ENCODE assay signal across 9 mouse cellular contexts in the genomic region with DNA sequence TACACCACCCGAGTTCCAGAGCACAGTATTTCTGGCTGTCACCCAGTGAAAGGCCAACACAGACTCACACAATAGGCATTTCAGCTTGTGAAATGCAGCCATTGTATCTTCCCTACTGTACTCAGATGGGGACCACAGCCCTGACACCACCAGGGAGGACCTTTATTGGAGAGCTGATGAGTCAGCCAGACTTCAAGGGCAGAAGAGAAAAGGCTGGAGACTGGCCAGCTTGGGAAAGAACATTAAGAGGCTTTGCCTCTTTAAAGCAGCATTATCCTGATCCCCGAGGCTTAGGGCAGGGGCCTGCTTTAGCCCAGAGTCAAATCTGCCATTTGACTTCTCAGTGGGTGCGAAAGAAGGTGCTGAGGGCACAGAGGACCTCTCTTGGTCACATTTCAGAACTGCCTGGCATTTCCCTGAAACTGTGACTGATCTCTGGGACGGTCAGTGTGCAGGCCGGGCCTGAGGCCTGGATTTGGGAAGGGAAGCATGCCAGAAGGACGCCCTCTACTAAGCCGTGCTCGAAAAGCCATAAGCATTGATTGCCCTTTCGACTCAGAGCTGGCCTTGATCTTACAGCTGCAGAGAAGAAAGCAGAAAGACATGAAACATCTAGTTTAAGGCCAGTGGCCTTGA. TPM values are rescaled to one million over a fixed set of nuclear protein-coding genes. Genes with fewer than 3 reads are reported as not detected.
DNase-seq lines count a peak whose midpoint lies in the region; ATAC-seq lines count a peak whose summit lies in the region.
"Had no signal": no experiment of that assay in that cellular context is flagged by ENCODE, and none has a peak within 500 bp of the region (broad histone marks: within the 10 kb centered on the region; RNA-seq: fewer than 3 reads in every experiment).

No protein-coding gene starts in this region.

- peak overlapping the region; percentile 49 for H3K27ac ChIP-seq in heart, embryonic 15.5 days
- H3K27ac ChIP-seq in neural tube, embryonic 14.5 days (ENCODE audit: low read depth, low read length): peak overlapping the region; percentile 4; the same call in 1 of the 2 replicates
- H3K27ac ChIP-seq: kidney, postnatal 0 days had no signal

- peaks cover 22% of the 10 kb centered on the region for H3K4me1 ChIP-seq in heart, embryonic 15.5 days (replicated peaks)
- H3K4me1 ChIP-seq in neural tube, embryonic 14.5 days (ENCODE audit: control insufficient read depth, insufficient read depth, low read length): no peaks in the 10 kb centered on the region

- ATAC-seq in heart, embryonic 15.5 days (replicated peaks; ENCODE audit: insufficient number of reproducible peaks, insufficient read depth, low FRiP score, low read depth): no peak; the same call in 1 of the 2 replicates
- ATAC-seq in neural tube, embryonic 14.5 days (ENCODE audit: low read depth): 0 out of 2 replicates have a peak, but pooled peaks have one; percentile 28
- no peak; the same call in 1 of the 2 replicates for ATAC-seq in frontal cortex, adult (ENCODE audit: low TSS enrichment)

- no peaks in the 10 kb centered on the region for H3K36me3 ChIP-seq in heart, embryonic 15.5 days
- no peaks in the 10 kb centered on the region for H3K36me3 ChIP-seq in neural tube, embryonic 14.5 days (ENCODE audit: control insufficient read depth, insufficient read depth, low read length)

- H3K9me3 ChIP-seq in heart, embryonic 15.5 days (replicated peaks): no peaks in the 10 kb centered on the region
- H3K9me3 ChIP-seq in neural tube, embryonic 14.5 days (ENCODE audit: control insufficient read depth, low read length): no peaks in the 10 kb centered on the region

- no peak overlapping the region for H3K9ac ChIP-seq in heart, embryonic 15.5 days
- no peak overlapping the region for H3K9ac ChIP-seq in neural tube, embryonic 14.5 days (replicated peaks; ENCODE audit: low read depth, low read length)

- DNase-seq in gastrocnemius, postnatal 10 days: peak; percentile 17
- no peak for DNase-seq in gastrocnemius, adult 8-10 months (ENCODE audit: low spot score in 2 of 2)
- DNase-seq in adrenal gland, adult (ENCODE audit: inconsistent age in 2 of 2, low spot score in 1 of 2): peak; percentile 90 to 96
- DNase-seq in kidney, postnatal 4 days: no peak
- DNase-seq in spleen, postnatal 14 days (ENCODE audit: low spot score in 2 of 2): no peak

- 51% methylated on average over 9 of the region's 9 CpGs for WGBS in heart, embryonic 15.5 days
- 51% methylated on average over 9 of the region's 9 CpGs for WGBS in neural tube, embryonic 14.5 days

- H3K27me3 ChIP-seq in heart, embryonic 15.5 days: 0 out of 2 replicates have a peak, but pooled peaks cover 3% of the 10 kb centered on the region
- no peaks in the 10 kb centered on the region for H3K27me3 ChIP-seq in neural tube, embryonic 14.5 days (ENCODE audit: control insufficient read depth, insufficient read depth, low read length)

- no peak overlapping the region for H3K4me3 ChIP-seq in heart, embryonic 15.5 days
- H3K4me3 ChIP-seq in neural tube, embryonic 14.5 days (ENCODE audit: low read depth, low read length): no peak overlapping the region

- no peak overlapping the region for H3K4me2 ChIP-seq in heart, embryonic 15.5 days
- H3K4me2 ChIP-seq in neural tube, embryonic 14.5 days (ENCODE audit: low read depth, low read length): no peak overlapping the region

RNA-seq across cellular contexts. Expression of a gene that starts 25.9 kb away (rescaled TPM):
- 10 to 100 TPM; 14.3 to 15.9 TPM for total RNA-seq in gastrocnemius, postnatal 10 days (2021)
- total RNA-seq in gastrocnemius, adult 8-10 months (2022): 1 to 10 TPM in 2 of 4 experiments, under 1 TPM in 2; 0.80 to 1.7 (median 1.2) TPM
- 7.1 and 7.6 TPM in 2 replicates for polyA plus RNA-seq in heart, embryonic 15.5 days (2015; fragmentation: Nextera tagmentation; extraction: Ambion mirVana)
- 109 and 110 TPM in 2 replicates for polyA plus RNA-seq in neural tube, embryonic 14.5 days (2014; fragmentation: Nextera tagmentation; extraction: Ambion mirVana)

RNA-seq across cellular contexts. Expression of a gene that starts 54.5 kb away (rescaled TPM):
- total RNA-seq in gastrocnemius, postnatal 10 days (2021): 1 to 10 TPM; 6.0 to 7.5 TPM
- total RNA-seq in gastrocnemius, adult 8-10 months (2022): 1 to 10 TPM; 3.3 to 4.8 (median 3.4) TPM
- 4.9 and 5.1 TPM in 2 replicates for polyA plus RNA-seq in heart, embryonic 15.5 days (2015; fragmentation: Nextera tagmentation; extraction: Ambion mirVana)
- 12.2 and 13.3 TPM in 2 replicates for polyA plus RNA-seq in neural tube, embryonic 14.5 days (2014; fragmentation: Nextera tagmentation; extraction: Ambion mirVana)

RNA-seq across cellular contexts. Expression of a gene that starts 56.7 kb away (rescaled TPM):
- 10 to 100 TPM; 20.9 to 26.6 TPM for total RNA-seq in gastrocnemius, postnatal 10 days (2021)
- total RNA-seq in gastrocnemius, adult 8-10 months (2022): 1 to 10 TPM; 3.8 to 5.3 (median 4.8) TPM
- 22.2 and 26.4 TPM in 2 replicates for polyA plus RNA-seq in heart, embryonic 15.5 days (2015; fragmentation: Nextera tagmentation; extraction: Ambion mirVana)
- 9.1 and 14.6 TPM in 2 replicates for polyA plus RNA-seq in neural tube, embryonic 14.5 days (2014; fragmentation: Nextera tagmentation; extraction: Ambion mirVana)

Comparison
In these comparisons a context has a peak if more than half of its experiments do, and no peak if none do; other contexts are left out.
1. DNase-seq: peak in gastrocnemius, postnatal 10 days (single experiment) and adrenal gland, adult (2 of 2); none in gastrocnemius, adult 8-10 months (0 of 2), kidney, postnatal 4 days (0 of 2) and spleen, postnatal 14 days (0 of 2).
2. RNA of a gene that starts 25.9 kb away (total RNA-seq): 14.3 to 15.9 TPM in gastrocnemius, postnatal 10 days; 0.80 to 1.7 TPM in gastrocnemius, adult 8-10 months; every median in the first group is over 4 times any median in the second.